18 mouse cellular contexts compared by ENCODE assay signal in genomic region chr2:165014935-165015334, GRCm38 (mm10).
"Had no signal": no experiment of that assay in that cellular context is flagged by ENCODE, and none has a peak within 500 bp of the region (broad histone marks: within the 10 kb centered on the region; RNA-seq: fewer than 3 reads in every experiment).

No protein-coding gene starts in this region.

- ATAC-seq: midbrain, embryonic 16.5 days had no signal

- H3K9ac ChIP-seq: kidney, embryonic 15.5 days; limb, embryonic 13.5 days; liver, embryonic 15.5 days; lung, embryonic 14.5 days; neural tube, embryonic 13.5 days had no signal

- DNase-seq: kidney, adult 2 months; kidney, postnatal 14 days; left cerebral cortex, postnatal 4 days; lung, embryonic 14.5 days; lung, postnatal 10 days; lung, postnatal 4 days; retina, postnatal 1 day; right cerebral cortex, postnatal 4 days; spleen, adult 18-20 months; thymus, adult 2 months; thymus, postnatal 36 days had no signal

- H3K4me2 ChIP-seq: kidney, embryonic 15.5 days; limb, embryonic 13.5 days; liver, embryonic 15.5 days; lung, embryonic 14.5 days; midbrain, embryonic 11.5 days; neural tube, embryonic 13.5 days had no signal

- H3K4me1 ChIP-seq: kidney, embryonic 15.5 days; limb, embryonic 13.5 days had no signal

- H3K9me3 ChIP-seq: kidney, embryonic 15.5 days; limb, embryonic 13.5 days; liver, embryonic 15.5 days; megakaryocyte, embryonic 14.5 days; neural tube, embryonic 13.5 days had no signal

- H3K27ac ChIP-seq: kidney, embryonic 15.5 days; limb, embryonic 13.5 days; liver, embryonic 15.5 days; neural tube, embryonic 13.5 days had no signal

- H3K4me3 ChIP-seq: kidney, embryonic 15.5 days; limb, embryonic 13.5 days; liver, embryonic 15.5 days; megakaryocyte, embryonic 14.5 days; neural tube, embryonic 13.5 days had no signal

- H3K27me3 ChIP-seq: kidney, embryonic 15.5 days; limb, embryonic 13.5 days; liver, embryonic 15.5 days; megakaryocyte, embryonic 14.5 days; neural tube, embryonic 13.5 days had no signal
